Mouse (Mus musculus) G1E (cell line): ENCODE data around the gene Agmat.

ENCODE experiments used
- CTCF ChIP-seq: IDR thresholded peaks from 2 replicates; pipeline ENCODE4 v1.5.1; 2012; ENCODE audit warnings: low read depth, low read length, inconsistent platforms, mixed read lengths
- GATA1 ChIP-seq: IDR thresholded peaks from 2 replicates; pipeline ENCODE4 v1.6.1; 2012; ENCODE audit warnings: borderline replicate concordance, low read length, inconsistent platforms, mixed read lengths

- TF ChIP-seq CTCF: no peak
- TF ChIP-seq GATA1: no peak
Measured at GRCm38 (mm10) chr4:141791951-141792350, 45.5 kb downstream of the Agmat start.
